Mouse (Mus musculus) monocyte, adult 2 months (primary cell): ENCODE data around the gene Hip1.

Experiments
- DNase-seq, 2 experiments: peaks; one replicate each; pipeline ENCODE4 v3.0.0; 2022; ENCODE audit warnings: low spot score in 2 of 2, low read depth in 1 of 2

Gene Hip1

DNA sequence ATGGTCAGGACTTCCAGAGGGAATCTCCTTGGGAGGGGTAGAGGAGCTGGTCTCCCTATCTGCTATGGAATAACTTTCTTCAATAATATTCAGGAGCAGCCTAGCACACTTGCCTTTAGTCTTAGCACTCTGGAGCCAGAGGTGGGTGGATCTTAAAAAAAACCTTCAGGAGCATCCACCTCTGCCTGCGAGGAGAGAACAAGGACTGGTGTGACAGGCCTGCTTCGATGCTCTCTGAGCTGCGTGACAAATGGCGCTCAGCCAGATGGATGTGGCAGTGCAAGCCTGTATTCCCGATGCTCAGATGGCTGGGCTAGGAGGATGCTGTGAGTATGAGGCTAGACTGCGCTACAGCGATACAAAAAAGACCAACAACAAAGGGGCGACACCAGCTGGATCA is 93.8 kb downstream of the Hip1 start:
- no peak for DNase-seq

DNA sequence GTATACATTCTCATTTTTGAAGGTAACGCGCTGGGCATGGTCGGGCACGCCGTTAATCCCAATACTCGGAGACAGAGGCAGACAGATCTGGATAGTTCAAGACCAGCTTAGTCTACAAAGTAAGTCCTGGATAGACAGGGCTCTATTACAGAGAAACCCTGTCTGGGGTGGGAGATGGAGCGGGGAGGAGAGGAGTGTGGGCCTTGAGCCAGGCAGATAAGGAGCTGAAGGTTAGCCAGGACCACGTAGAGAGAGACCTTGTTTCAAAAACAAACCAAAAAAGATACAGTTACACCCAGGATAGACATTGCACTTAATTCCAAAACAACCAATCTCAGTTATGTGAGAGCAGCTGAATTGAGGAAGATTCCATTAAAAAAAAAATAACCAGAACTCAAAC is 99.2 kb downstream of the Hip1 start:
- no peak for DNase-seq

DNA sequence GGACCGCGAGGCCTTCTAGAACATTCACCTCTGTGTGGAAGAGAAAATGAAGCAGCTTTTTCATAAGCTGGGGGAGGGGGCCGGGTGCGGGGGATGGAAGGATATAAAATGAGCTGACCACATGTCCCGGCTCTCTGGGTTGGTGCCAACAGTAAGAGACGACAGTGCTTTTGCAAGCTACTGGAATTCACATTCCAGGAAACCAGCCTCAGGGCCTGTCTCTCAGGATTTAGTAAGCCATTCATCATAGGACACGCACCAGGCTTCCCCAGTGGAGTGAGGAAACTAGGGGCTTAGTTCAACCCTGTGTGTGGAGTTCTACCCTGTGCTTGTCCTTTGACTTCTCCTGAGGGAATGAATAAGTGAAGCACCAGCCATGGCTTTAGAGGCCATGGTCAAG is 102.5 kb downstream of the Hip1 start:
- DNase-seq, result no peak

DNA sequence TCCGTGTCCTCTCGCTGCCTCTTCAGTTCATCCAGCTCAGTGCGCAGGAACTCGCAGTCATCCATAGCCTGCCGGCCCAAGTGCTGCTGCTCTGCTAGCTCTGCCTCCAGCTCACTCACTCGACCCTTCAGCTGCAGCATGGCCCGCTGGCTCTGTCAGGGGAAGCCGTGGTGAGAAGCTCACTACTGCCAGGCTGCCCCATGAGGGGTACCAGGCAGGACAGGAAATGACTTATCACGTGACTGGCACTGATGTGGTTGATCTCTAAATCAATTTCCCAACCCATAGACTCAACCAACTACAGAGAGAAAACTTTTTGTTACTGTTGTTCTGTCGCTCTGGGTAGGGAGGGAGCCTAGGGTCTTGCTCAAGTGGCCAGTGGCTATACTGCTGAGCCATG is 109.9 kb downstream of the Hip1 start:
- DNase-seq, result no peak

DNA sequence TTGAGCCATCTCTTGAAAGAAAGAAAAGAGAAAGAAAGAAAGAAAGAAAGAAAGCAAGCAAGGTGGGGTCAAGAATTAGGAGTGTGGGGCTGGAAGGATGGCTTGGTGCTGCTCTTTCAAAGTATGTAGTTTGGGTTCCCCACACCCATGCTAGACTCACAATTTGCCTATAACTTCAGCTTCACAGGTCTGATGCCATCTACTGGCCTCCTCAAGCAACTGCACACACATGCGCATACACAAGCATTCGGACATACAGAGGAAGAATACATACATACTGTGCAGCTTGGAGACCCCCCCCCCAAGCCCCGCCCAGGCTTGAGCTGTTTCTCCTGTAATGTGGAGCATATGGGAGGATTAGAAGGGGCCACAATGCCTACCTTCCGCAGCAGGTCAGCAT is 111.1 kb downstream of the Hip1 start:
- DNase-seq, result no peak

DNA sequence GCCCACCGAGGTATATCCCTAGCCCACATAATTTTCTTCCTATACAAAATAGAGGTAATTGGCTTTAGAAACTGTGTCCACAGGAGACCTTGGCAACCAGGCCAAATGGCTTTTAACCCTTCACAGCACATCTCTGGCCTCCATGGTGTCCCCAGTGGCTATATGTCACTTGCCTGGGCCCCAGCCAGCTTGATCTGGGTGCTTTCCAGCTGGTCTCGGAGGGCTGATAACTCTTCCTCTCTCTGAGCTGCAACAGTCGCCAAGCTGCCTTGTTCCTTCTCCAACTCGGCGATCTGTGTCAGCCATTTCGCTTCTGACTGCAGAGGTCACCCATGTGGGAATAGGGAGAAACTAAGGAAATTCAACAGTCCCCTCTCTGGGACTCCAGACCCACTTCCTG is 113.8 kb downstream of the Hip1 start:
- no peak for DNase-seq

DNA sequence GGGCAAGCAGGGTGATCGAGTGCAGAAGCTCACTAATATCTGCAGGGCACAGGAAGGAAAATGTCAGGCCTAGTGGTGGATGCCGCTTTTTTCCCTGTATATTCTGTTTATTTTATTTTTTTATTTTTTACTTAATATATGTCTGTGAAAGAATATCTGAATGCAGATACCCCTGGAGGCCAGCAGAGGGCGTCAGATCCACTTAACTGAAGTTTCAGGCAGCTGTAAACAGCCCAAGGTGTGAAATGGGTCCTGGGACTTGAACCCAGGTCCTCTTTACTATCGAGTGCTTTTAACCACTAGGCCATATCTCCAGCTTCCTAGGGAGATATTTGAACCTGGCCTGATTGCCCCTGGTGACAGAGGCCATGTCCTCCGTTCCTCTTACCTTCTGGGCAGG is 116.1 kb downstream of the Hip1 start:
- no peak for DNase-seq

DNA sequence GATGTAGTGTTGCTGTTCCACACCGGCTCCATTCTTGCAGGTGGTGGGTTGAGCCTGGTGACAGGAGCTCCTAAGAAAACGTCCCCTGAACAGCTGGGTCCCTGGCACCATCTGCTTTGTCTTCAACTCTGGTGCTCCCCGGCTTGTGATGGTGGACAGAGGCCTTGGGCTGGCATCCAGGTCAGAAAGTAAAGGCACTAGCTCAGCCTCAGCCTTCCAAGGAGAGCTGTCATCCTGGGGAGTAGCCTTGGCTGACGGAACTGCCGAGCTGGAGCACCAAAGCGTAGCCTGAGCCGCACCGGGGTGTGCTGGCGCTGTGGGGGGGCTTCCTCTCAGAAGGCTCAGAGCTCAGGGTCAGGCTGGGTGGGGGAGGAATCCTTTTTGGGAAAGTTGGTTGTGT is 134.7 kb downstream of the Hip1 start:
- DNase-seq, result no peak

DNA sequence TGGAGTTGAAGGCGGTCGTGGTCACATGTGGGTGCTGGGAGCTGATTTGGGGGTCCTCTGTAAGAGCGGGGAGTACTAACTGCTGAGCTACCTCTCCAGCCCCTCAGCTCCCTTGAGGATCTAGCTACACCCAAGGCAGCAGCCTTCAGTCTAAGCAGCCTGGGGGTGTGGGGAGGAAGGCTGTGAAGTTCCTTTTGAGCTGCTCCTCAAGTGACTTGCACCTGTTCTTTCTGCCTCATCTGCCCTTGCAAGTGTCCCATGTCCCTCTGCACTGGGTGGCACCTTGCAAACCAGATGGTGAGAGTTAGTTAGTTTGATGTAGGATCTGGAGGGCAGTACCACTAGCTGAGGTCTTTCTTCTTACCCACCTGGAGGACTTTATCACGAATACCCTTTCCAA is 136.8 kb downstream of the Hip1 start:
- DNase-seq, result no peak

DNA sequence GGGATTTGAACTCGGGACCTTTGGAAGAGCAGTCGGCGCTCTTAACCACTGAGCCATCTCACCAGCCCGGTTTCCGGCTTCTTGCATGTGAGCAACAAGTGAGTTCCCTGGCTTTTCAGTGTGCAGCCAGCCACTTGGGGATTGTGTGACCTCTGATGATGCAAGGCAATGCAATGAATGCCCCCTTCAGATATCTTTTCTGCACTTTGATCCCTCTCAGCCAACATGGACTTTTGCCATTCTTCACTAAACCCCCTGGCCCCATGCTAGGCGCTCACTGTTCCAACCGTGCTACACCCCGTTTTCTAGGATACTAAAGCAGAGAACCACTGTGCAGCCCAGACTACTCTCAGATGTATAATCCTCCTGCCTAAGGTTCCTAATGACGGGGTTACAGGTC is 139.5 kb downstream of the Hip1 start:
- DNase-seq, result no peak

DNA sequence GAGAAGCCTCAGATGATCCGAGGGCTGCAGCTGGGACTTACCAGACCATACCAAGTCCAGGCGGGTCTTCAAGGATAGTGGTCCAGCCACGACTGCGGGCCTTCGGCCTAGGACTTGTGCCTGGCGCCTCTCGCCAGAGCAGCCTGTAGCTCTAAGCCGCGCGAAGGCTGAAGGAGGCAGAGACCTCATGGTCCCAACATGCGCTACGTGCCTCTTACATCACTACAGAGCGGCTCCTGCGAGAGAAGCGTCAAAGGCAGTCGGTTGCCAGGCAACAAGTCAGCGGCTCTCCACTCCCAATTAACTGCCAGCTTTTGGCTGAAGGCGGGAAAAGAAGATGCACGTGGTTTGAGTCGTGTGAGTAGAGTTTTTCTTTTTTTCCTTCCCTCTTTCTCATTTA is 140.3 kb downstream of the Hip1 start:
- DNase-seq, result no peak

DNA sequence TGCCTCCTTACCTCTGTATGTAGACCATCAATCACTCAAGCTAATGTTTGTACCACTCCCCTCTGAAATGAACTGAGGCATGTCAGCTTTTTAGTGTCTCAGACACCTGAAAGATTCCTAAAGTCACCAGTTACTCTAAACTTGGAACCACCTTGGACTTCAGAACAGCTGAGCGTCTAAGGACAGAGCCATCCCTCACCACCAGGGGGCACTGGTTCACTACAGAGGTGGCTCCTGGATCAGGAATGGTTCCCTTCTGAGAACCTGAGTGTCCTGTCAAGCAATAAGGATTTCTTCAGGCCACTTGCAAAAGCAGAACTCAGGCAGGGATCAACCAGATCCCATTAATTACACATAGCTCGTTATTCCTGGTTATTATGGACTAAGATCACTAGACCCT is 144.7 kb downstream of the Hip1 start:
- peak; percentile 16 to 59 for DNase-seq

DNA sequence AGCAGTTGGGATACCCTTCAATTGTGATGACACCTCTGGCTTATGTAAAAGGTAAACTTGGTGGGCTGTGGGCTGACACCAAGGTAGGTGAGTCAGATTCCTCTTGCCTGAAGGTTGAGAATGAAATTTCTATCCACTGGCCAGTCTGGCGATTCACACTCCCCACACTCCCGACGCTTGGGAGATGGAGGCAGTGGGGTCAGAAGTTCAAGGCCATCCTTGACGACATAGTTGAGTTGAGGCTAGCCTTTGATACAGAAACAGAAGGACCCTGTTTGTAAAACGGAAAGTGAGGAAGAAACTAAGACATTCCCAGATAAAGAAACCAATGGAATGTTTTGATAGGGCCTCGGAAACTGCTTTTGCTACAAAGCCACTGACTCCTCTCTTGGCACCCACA is 145.5 kb downstream of the Hip1 start:
- no peak for DNase-seq

DNA sequence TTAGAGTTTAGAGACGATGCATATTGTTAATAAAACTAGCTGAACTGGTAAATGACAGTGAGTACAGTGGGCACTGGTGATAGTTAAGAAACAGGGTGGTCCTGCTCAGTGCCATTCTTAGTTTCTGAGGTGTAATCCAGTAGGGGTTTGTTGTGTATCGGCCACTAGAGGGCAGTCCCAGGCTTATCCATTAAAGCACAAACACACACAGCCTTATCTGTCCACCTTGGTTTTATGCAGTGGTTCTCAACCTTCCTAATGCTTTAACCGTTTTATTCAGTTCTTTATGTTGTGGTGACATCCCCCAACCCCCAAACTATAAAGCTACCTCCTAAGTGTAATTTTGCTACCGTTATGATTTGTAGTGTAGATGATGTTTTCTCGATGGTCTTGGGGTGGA is 149.1 kb downstream of the Hip1 start:
- DNase-seq, result no peak

DNA sequence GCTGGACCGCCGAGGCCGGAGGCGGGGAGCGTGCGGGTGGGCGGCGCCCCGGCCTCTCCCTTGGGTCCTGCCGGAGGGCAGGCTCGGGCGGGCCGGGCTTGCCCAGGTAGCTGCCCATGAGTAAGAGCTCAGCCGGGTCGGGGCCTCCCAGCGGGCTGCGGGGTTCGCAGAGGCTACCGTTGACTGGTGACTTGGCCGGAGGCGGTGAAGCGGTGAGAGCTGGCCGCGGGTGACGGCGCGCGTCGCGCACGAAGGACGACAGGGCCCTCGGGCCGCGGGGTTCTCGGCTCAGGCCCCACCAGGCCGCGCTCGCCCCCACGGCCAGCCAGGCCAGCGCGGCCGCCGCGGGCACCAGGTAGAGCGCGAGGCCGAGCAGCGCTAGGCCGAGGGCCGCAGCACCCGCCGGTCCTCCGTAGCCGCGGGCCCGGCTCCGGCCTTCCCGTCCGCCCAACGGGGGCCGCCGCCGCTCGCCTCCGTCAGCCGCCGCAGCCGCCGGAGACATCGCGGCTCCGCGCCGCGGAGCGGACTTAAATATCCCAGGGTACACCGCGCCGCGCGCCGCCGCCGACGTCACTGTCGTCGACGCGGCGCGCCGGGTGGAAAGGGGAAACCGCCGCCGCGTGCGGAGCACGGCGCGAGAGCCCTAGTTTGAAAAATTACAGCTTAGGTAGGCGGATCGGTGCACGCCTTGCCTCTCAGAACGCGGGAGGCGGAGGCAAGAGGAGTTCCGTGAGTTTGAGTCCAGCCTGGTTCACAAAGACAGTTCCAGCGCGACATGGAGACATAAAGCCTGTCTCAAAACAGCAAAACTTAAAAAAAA is 150.7 kb downstream of the Hip1 start, which contains the start of gene Pom121:
TSS of gene Pom121 (minus strand) at position 543 of the 820 bp plus-strand sequence.
- DNase-seq, result peak; percentile 41 to 68

DNA sequence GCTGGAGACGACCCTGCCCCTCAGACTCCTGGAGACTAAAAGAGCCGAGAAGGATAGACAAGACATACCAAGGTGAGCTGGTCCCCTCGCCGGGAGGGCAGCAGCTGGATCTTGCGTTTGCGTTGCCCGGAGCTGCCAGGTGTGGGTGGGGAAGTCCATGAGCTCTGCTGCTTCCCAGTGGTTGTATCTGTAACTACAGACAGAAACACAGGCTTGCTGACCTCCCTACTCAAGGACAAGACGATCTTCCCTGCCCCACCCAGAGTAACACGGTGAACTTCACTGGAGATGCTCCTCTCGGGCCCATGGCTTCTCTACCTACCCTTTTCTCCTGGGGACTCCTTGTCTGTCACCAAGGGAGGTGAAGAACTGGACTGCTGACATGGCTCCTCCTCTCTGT is 161.1 kb downstream of the Hip1 start:
- no peak for DNase-seq

DNA sequence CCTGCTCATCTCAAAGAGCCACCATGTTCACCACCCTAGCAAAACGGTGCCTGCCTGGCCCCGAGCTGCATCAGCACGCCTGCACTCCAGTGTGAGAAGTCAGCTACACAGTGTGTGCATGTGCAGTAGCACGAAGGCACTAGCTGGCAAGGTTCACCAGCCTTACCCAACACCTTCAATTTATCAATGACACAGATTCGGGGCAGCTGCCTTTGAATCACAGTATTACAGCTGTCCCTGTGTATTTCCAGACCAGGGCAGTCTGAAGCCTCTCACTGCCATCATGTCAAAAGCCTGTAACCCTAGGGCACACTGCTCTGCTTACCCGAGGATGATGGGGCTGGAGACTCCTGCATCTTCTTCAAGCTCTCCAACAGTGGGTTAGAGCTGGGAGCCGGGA is 162.2 kb downstream of the Hip1 start:
- DNase-seq, result no peak

DNA sequence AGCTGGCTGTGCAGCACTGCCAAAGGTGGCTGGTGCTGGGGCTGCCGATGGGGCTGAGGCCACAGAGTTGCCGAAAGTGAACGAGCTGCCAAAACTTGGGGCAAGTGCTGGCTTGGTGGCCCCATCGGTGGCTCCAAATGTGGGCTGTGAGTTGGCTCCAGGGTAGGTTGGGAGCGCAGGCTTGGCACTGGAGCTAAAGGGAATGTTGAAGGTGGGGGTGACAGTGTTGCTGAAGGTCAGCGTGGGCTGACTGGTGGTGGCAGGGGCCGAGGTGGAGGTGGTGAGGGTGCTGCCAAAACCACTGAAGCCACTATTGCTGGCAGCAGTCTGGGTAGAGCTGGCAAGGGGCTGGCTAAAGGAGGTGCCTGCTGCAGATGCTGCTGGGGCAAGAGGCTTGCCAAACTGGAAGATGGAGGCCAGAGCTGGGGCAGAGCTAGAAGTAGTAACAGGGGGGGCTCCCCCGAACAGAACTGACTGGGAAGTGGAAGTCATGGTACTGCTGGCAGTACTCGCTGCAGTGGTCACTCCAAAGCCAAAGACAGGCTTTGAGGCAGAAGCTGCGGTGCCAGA is 163.5 kb downstream of the Hip1 start:
- DNase-seq, result no peak

DNA sequence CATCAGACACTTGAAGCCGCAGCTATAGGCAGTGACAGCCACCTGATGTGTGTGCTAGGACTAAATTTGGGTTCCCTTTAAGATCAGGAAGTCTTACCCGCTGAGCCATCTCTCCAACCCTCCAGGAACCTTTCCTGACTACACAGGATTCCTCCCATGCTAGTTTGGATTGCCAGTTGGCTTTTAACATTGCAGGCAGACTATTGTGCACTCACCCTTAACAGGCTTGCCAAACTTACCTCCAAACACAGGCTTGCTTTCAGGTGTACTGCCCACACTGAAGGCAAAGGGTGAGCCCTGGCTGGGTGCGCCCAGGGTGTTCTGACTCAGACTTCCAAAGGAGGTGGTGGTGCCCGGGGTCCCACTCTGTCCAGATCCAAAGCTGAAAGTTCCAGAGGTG is 164.2 kb downstream of the Hip1 start:
- no peak for DNase-seq

DNA sequence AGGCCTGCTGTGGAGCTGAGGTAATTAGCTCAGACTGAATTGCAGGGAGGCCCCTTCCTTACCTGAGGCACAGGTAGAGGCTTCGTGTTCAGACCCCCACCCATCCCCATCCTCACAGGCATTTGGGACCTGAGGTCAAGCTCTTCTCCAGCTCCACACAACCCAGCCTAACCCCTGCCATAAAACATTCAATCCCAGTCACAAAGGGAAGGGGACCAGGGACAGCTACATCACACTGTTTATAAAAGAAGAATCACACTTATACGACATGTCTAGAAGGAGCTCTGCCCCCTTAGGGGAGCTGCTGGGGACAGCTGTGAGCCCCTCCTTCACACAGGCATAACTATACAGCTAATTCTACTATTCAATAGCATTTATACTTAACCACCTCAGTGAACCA is 168.6 kb downstream of the Hip1 start:
- no peak for DNase-seq

DNA sequence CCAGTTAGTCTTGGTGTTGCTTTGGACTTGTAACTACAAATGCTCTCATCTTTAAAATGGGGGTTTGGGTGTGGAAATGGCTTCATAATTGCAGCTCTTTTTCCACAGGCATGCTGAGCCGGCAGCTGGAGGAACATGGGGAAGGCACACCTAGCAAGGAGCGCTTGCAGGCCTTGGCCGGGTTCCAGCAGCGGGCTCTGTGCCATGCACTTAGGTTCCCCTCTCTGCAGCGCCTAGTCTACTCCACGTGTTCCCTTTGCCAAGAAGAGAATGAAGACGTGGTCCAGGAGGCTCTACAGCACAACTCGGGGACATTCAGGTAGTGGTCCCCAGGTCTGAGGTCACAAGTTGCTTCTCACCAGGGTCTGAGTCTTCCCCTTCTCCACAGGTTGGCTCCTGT is 169.8 kb downstream of the Hip1 start:
- DNase-seq, result no peak

DNA sequence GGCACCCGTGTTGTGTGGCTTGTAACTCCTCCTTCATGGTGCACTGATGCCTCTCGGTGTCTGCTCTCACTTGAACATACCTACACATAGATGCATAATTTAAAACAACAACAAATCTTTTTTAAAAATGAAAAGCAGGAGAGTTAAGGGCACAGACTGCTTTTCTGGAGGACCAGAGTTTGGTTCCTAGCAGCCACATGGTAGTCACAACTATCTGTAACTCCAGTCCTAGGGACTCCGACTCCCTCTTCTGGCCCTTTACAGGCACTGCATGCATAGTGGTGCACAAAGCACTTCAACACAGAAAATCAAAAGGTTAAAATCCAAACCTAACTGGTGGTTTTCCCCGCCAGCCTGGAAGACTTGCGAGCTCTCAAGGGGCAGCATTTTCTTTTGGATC is 171.3 kb downstream of the Hip1 start:
- no peak for DNase-seq

DNA sequence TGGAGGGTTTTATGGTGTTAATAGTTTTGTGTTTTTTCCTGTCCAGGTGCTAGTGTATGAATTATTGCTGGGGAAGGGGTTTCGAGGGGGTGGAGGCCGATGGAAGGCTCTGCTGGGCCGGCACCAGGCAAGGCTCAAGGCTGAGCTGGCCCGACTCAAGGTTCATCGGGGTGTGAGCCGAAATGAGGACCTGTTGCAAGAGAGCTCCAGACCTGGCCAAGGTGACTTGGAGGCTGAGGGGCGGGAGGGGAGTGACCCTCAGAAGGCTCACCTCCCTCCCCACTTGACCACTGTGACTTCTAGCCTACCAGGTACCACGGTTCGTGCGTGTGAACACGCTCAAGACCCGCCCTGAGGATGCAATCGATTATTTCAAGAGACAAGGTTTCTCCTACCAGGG is 173.7 kb downstream of the Hip1 start:
- no peak for DNase-seq
